Mouse (Mus musculus): Measurements from ENCODE around the gene Pdha2.

GRCm38 (mm10) chr3:141216999-141217398, 4.8 kb upstream of the Pdha2 start:
- TF ChIP-seq CTCF (IDR thresholded peaks at IDR 0.05; ENCODE audit: borderline replicate concordance, control insufficient read depth, extremely low read depth, insufficient read depth, low read length, poor library complexity) (no peak), POLR2A (IDR thresholded peaks at IDR 0.05; ENCODE audit: control insufficient read depth, extremely low read depth, insufficient read depth, low read length, poor library complexity) (no peak)

Measured in thymus, adult 2 months (tissue).